Mouse (Mus musculus): Measurements from ENCODE around the gene Ndufa4l2. TPM values are rescaled to one million over a fixed set of nuclear protein-coding genes. Genes with fewer than 3 reads are reported as not detected.

The Ndufa4l2 gene
- total RNA-seq, 2 experiments from 2014 or later: not detected

DNA sequence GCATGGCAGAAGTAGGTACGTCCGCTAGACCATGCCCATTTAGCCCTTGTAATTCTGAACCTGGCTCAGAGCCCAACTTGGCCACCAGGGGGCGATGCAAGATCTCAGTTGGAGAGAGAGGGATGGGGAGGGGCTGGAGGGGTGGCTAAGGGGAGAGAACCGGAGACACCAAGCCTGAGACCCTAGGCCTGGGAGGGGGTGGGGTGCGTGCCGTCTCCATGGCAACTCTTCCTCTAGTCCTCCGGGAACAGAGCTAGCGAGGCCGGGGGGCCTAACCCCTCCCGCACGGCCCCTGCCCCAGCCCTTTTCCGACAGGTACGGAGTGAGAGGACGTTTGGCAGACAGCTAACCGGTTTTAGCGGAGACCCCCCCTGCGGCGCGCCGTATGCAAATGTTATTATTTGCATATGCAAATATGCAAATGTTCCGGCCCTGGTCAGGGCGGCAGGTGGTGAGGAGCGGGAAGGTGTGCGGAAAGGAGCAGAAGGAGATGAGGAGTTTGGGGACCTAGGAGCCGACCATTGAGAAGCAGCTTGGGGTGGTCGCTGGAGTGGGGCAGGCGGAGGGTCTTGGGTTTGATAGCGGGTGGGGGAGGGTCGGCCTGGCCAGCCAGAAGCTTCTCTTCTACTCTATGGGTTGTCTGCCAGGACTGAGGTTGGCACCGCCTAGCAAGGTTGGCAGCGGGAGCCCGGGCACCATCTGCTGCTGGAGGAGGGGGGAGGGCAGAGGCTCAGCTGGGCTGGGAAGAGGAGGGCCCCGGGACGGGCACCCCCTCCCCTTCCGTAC, 5.5 kb upstream of the Ndufa4l2 start:
- ATAC-seq (replicated peaks; ENCODE audit: low FRiP score, poor library complexity, severe bottlenecking): peak; percentile 57; the same call in 1 of the 2 replicates

DNA sequence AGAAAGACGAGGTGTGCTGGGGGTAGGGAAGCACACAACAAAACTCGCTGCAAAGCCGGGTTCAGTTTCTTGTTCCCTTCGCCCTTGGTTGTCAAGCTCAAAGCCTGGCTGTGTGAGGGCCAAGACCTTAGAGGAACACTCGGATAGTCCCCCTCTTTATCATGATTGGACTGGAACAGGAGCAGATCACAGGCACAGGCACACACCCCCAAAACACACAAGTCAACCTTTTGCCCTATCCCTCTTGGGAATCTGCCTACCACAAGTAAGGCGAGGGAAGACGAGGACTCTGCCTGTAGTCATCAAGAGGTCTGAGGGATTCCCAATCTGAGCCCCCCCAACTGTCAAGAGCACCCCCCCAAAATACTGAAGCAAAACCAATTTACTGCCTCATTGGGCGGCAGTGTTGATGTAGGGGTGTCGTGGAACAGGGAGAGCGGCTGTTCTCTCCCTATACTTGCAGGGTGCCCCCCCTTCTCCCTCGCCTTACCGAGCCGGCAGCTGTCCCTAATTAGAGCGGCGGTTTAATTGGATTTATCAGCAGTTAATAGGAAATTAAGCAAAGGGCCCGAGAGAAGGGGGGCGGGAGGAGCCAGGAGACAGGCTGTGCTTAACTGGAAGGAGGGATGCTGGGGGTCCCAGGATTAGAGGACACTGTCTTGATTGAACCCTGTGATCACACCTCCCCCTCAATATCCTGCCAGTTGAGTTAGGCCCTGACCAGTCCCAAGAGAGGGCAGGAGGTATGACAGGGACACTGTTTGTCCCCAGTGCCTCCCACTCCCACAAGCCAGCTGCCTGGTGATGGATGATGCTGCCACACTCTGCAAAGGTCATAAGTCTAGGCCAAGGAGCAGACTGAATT, 4.7 kb upstream of the Ndufa4l2 start:
- no peak for ATAC-seq (replicated peaks; ENCODE audit: low FRiP score, poor library complexity, severe bottlenecking)

GRCm38 (mm10) chr10:127510895-127511617, 3.7 kb upstream of the Ndufa4l2 start:
- no peak for ATAC-seq (replicated peaks; ENCODE audit: low FRiP score, poor library complexity, severe bottlenecking)

DNA sequence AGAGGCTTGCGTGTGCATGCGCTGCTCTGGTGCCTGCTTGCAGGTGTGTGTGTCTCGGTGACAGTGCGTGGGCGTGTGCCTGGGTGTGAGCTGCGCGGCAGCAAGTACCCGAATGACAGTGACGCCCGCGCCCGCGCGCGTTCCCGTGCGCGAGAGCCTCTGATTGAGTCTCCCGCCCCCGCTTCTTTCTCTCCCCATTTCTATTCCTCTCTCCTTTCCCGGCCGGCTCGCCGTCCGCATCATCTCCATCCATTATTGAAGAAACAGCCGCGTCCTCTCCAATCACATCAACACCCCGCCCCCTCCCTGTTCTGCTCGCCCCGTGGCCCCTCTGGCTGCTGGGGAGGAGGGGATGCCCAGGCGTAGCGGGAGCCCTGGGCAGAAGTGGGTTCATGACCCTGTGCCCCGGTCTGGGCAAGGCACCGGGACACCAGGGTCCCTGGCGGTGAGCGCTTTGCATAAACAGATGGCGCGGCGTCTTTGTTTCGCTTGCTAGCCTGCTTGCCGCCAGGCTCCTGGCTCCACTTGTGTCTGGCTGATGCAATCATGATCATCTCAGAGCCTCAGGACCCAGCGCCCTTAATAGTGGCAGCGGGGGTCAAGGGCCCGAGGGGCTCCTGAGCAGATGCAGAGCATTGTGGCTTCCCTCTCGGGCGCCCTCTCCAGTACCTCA, 3.0 kb upstream of the Ndufa4l2 start:
- no peak for ATAC-seq (replicated peaks; ENCODE audit: low FRiP score, poor library complexity, severe bottlenecking)

DNA sequence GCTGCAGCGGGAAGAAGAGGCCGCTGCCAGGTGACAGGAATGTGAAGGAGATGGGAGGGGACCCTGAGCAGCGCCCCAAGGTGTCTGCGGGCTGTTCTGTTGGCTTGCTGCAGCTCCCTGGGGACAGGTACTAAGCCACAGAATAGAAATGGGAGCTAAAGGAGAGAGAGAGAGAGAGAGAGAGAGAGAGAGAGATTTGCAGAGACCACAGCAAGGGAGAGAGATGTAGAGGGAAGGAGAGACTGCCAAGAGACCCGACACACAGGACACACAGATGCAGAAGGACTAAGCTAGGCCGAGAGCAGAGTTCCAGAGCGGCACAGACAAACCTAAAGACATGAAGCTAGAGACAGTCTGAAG, 2.5 kb upstream of the Ndufa4l2 start:
- ATAC-seq (replicated peaks; ENCODE audit: low FRiP score, poor library complexity, severe bottlenecking): no peak

GRCm38 (mm10) chr10:127512813-127513212, 2.0 kb upstream of the Ndufa4l2 start:
- peak; percentile 85 for ATAC-seq (replicated peaks; ENCODE audit: low FRiP score, poor library complexity, severe bottlenecking)

DNA sequence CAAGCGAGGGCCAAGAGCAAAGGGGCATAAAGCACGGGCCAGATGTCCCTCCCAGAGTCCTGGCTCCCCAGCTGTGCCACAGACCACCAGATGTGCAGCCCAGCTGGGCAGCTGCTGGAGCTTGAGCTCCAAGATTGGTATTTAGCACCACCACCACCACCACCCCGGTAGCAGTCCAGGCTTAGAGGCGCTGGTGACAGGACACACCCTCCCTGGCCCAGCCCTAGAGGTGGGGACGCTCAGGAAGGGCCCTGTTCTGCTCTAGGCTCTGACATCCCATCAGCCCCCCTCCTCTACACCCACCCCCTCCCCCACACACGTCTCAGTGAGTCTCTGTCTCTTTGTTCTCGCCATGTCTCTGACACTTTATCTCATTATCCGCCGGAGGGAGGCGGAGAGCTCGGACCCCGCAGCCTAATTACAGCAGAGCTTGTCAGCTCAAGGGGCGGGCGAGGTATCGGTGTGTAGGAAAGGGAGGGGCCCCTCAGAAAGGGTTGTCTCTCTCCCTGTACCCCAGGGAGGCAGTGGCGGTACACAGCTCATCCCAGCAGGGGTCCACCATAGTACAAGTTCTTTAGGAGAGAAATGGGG, 1.2 kb upstream of the Ndufa4l2 start:
- ATAC-seq (replicated peaks; ENCODE audit: low FRiP score, poor library complexity, severe bottlenecking): no peak

DNA sequence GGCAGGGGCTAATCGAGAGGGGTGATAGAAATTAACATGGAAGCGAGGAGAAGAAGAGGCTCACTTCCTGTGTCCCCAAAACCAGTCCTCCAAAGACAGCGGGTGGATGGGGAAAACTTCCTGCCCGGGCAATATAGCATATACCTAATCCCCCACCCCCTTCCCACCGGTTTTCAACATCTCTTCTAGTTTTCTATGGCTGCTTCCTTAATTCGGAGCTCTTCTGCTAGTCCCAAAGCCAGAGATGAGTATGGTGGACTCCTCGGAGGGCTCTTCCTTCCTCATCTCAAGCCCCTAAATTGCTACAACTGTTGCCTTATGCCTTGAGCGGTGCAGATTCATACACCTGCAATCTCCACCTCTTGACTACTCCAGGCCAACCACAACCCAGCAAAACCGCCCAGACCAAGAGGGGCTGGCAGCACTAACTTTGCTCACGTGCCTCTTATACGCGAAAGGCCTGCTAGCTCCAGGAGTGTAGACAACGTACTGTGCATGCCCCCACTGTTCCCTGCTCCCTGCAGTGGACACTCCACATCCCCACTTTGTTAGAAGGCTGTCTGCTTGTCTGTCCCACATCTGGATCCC, 562 bp upstream of the Ndufa4l2 start:
- ATAC-seq (replicated peaks; ENCODE audit: low FRiP score, poor library complexity, severe bottlenecking): no peak

DNA sequence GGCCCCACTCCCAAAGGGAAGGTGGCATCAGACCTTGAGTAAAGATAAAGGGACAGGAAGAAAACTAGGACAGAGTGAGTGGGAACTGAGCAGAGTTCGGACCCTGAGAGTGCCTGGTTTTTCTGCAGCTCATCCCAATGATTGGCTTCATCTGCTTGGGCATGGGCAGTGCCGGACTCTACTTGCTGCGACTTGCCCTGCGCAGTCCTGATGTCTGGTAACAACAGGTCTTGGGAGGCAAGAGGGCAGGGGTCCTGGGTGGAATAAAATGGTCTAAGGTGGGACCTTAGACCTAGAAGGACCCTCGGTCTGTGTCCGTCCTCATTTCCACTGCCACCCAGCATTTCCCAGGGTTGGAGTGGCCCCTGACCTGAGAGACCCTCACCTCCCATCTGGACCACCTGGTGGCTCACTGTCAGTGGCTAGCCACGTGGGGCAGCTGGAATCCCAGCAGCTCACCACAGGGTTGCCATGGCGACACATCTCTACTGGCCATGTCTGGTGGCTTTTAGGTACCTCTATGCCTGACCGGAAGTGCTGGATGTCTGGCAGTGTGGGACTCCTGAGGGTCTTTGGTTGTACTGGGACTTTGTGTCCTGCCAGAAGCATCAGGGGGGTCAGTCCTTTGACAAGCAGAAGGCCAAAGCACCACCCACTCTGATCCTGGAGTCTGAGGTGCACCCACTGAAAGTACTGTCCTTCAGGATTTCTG, 660 bp downstream of the Ndufa4l2 start:
- no peak for ATAC-seq (replicated peaks; ENCODE audit: low FRiP score, poor library complexity, severe bottlenecking)

GRCm38 (mm10) chr10:127515983-127516459, 1.3 kb downstream of the Ndufa4l2 start:
- no peak for ATAC-seq (replicated peaks; ENCODE audit: low FRiP score, poor library complexity, severe bottlenecking)

- ATAC-seq (replicated peaks; ENCODE audit: low FRiP score, poor library complexity, severe bottlenecking): no peak
These were observed 2.0 kb downstream of the Ndufa4l2 start for GRCm38 (mm10) chr10:127516576-127517260.

DNA sequence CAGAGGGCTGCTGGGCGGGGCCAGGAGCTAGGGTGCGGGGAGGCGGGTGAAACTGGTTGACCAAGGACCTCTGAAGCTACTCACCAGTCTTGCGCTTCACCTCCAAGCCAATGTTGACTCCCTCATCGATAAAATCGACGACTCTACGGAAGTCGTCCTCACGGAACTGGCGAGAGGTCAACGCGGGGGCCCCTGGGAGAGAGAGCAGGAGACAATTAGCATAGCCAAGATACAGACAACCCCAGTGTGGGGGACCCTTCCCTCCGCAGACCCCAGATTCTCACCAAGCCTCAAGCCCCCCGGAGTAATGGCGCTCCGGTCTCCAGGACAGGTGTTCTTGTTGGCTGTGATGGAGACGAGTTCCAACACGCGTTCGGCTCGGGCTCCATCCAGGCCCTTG, 3.2 kb downstream of the Ndufa4l2 start:
- no peak for ATAC-seq (replicated peaks; ENCODE audit: low FRiP score, poor library complexity, severe bottlenecking)

DNA sequence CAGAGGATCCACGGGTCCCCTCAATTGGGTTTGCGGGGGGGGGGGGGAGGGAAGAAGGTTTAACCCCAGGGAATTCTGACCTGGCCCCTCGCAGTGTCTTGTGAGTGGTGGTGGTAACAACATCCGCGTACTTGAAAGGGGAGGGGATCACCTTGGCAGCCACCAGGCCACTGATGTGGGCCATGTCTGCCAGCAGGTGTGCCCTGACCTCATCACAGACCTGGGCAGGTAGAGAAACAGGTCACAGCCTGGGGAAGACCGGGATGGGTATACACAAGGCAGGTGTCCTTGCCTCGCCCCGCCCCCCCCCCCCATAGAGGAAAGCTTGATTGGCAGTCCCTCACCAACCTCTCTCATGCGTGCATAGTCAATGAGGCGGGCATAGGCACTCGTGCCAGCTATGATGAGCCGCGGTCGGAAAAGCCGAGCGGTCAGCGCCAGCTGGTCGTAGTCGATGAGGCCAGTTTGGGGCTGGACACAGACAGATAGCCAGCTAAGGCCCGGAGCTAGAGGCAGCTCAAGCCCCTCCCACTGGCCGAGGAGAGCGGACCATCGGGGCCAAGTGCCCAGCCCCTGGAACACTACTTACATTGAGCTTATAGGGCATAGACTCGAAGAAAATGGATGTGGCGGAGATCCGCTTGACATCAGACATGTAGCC, 4.4 kb downstream of the Ndufa4l2 start:
- no peak for ATAC-seq (replicated peaks; ENCODE audit: low FRiP score, poor library complexity, severe bottlenecking)

- ATAC-seq (replicated peaks; ENCODE audit: low FRiP score, poor library complexity, severe bottlenecking): no peak
These were observed 5.3 kb downstream of the Ndufa4l2 start for GRCm38 (mm10) chr10:127519903-127520713.

DNA sequence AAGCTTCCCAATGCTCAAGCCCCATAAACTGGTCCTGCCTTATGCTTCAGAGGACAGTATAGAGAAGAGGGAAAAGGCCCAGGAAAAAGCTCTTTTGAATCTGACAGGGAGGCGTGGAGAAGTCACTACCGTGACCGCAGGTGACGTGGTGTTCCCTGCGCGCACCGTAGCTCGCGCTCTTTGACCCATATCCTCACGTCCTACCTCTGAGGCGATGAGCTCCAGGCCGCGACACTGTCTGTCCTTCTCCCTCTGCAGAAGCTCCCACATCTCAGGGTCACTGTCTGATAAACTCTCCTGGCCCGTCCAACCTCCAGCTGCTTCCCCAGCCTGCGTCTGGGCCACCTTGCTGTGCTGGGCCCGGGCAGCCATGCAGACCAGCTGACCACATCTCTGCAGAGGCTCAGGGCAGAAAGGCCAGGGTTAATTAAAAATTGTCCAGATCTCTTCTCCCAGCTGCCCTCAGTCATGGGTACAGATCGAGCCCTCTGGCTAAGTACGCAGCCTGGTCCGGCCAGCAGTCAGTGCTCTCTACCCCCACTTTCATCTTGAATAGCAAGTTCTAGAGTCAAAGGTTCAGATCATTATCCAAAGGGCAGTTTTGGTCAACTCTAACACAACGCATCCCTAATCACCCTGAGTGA, 6.1 kb downstream of the Ndufa4l2 start:
- ATAC-seq (replicated peaks; ENCODE audit: low FRiP score, poor library complexity, severe bottlenecking): no peak

GRCm38 (mm10) chr10:127521611-127522080, 6.9 kb downstream of the Ndufa4l2 start:
- peak; percentile 68 for ATAC-seq (replicated peaks; ENCODE audit: low FRiP score, poor library complexity, severe bottlenecking)
